Mouse (Mus musculus) heart, postnatal 4 days (tissue): ENCODE measurements around the gene Zfp629. TPM values are rescaled to one million over a fixed set of nuclear protein-coding genes. Genes with fewer than 3 reads are reported as not detected.

ENCODE experiments used
- DNase-seq: peaks from one replicate; pipeline ENCODE4 v3.0.0; 2021
- total RNA-seq, 2 experiments: library from RNA; stranded (reverse); gene quantifications; 2 replicates each; pipeline ENCODE4 v1.2.3; 2021

The Zfp629 gene
- total RNA-seq, 2 experiments from 2014 or later, result 31.8 to 38.0 TPM

- no peak for DNase-seq
Observed at GRCm38 (mm10) chr7:127614091-127614490, 1.5 kb downstream of the Zfp629 start.

- no peak for DNase-seq
Observed at GRCm38 (mm10) chr7:127613501-127613900, 2.1 kb downstream of the Zfp629 start.

GRCm38 (mm10) chr7:127611561-127611960 is 4.0 kb downstream of the Zfp629 start:
- no peak for DNase-seq

- no peak for DNase-seq
Observed at GRCm38 (mm10) chr7:127611011-127611410, 4.6 kb downstream of the Zfp629 start.

- DNase-seq, result no peak
Observed at GRCm38 (mm10) chr7:127607150-127607549, 8.4 kb downstream of the Zfp629 start.

GRCm38 (mm10) chr7:127604256-127604655 is 11.3 kb downstream of the Zfp629 start:
- no peak for DNase-seq

GRCm38 (mm10) chr7:127602903-127603302 is 12.7 kb downstream of the Zfp629 start:
- no peak for DNase-seq

GRCm38 (mm10) chr7:127601735-127602134 is 13.9 kb downstream of the Zfp629 start:
- DNase-seq, result no peak

- DNase-seq, result no peak
Observed at GRCm38 (mm10) chr7:127600612-127601011, 15.0 kb downstream of the Zfp629 start.

- no peak for DNase-seq
Observed at GRCm38 (mm10) chr7:127596747-127597146, 18.9 kb downstream of the Zfp629 start.

GRCm38 (mm10) chr7:127592575-127592974 is 23.0 kb downstream of the Zfp629 start:
- no peak for DNase-seq

- DNase-seq, result peak; percentile 51
Observed at GRCm38 (mm10) chr7:127591108-127591507, 24.5 kb downstream of the Zfp629 start.

GRCm38 (mm10) chr7:127589637-127590036 is 26.0 kb downstream of the Zfp629 start:
- DNase-seq, result no peak

GRCm38 (mm10) chr7:127588901-127589300 is 26.7 kb downstream of the Zfp629 start:
- DNase-seq, result no peak

GRCm38 (mm10) chr7:127588011-127588871 is 27.4 kb downstream of the Zfp629 start, which contains the start of the genes Ccdc189 and Rnf40:
Gene Ccdc189 (minus strand): TSS chr7:127588595.
Gene Rnf40 (plus strand): TSS chr7:127588767.
- peak; percentile 92 for DNase-seq

GRCm38 (mm10) chr7:127587196-127587595 is 28.4 kb downstream of the Zfp629 start:
- DNase-seq, result no peak

GRCm38 (mm10) chr7:127586149-127586548 is 29.4 kb downstream of the Zfp629 start:
- no peak for DNase-seq

- DNase-seq, result no peak
Observed at GRCm38 (mm10) chr7:127585031-127585430, 30.6 kb downstream of the Zfp629 start.

- DNase-seq, result no peak
Observed at GRCm38 (mm10) chr7:127583260-127583659, 32.3 kb downstream of the Zfp629 start.

GRCm38 (mm10) chr7:127574115-127574514 is 41.5 kb downstream of the Zfp629 start:
- no peak for DNase-seq

GRCm38 (mm10) chr7:127573503-127574008 is 42.0 kb downstream of the Zfp629 start:
- DNase-seq, result no peak

- DNase-seq, result peak; percentile 91
Observed at GRCm38 (mm10) chr7:127572895-127573471, 42.6 kb downstream of the Zfp629 start, which contains the start of gene Phkg2. Gene Phkg2 (plus strand): TSS chr7:127573340.

GRCm38 (mm10) chr7:127564381-127565150 is 51.0 kb downstream of the Zfp629 start:
- DNase-seq, result peak; percentile 70
